Mouse (Mus musculus) heart, embryonic 15.5 days (tissue): ENCODE measurements at regions not wholly inside any gene's neighbourhood (a gene's known extent, or its start where the extent isn't known, plus 50 kb on each side); places are given as distances from the start of the nearest gene placed in this dataset.

Experiments used
- ATAC-seq: fragments of 200-750 bp; cut with Nextera tagmentation; replicated peaks from 2 replicates; pipeline ENCODE4 v1.8.0; 2017; ENCODE audit warnings: low read depth, moderate TSS enrichment; ENCODE audit not compliant: insufficient number of reproducible peaks, insufficient read depth, low FRiP score
- H3K27ac ChIP-seq: fragments of 300-500 bp; sonication (generic); 2 replicates; pipeline ENCODE4 v1.5.1; 2015; ENCODE audit warnings: mild to moderate bottlenecking, inconsistent platforms
- H3K27me3 ChIP-seq: fragments of 300-500 bp; sonication (generic); 2 replicates; pipeline ENCODE4 v1.6.1; 2015; ENCODE audit warnings: inconsistent platforms
- H3K36me3 ChIP-seq: fragments of 300-500 bp; sonication (generic); 2 replicates; pipeline ENCODE4 v1.6.1; 2015; ENCODE audit warnings: mild to moderate bottlenecking, inconsistent platforms
- H3K4me1 ChIP-seq: fragments of 300-500 bp; sonication (generic); replicated peaks from 2 replicates; pipeline ENCODE4 v1.6.1; 2015; ENCODE audit warnings: inconsistent platforms
- H3K4me2 ChIP-seq: fragments of 300-500 bp; sonication (generic); 2 replicates; pipeline ENCODE4 v1.6.1; 2015; ENCODE audit warnings: inconsistent platforms, mild to moderate bottlenecking, moderate library complexity
- H3K4me3 ChIP-seq: fragments of 300-500 bp; sonication (generic); 2 replicates; pipeline ENCODE4 v1.5.1; 2015; ENCODE audit warnings: mild to moderate bottlenecking, inconsistent platforms
- H3K9ac ChIP-seq: fragments of 300-500 bp; sonication (generic); 2 replicates; pipeline ENCODE4 v1.6.1; 2015; ENCODE audit warnings: mild to moderate bottlenecking, inconsistent platforms
- H3K9me3 ChIP-seq: fragments of 300-500 bp; sonication (generic); replicated peaks from 2 replicates; pipeline ENCODE4 v1.6.1; 2016; ENCODE audit warnings: inconsistent platforms
- whole genome bisulfite sequencing: fragments of 180-500 bp; shearing (Covaris S2); methylation state at CpG from one replicate; pipeline ENCODE4 v1.1.7; 2015; ENCODE audit warnings: mixed read lengths; 5-methylcytosine and 5-hydroxymethylcytosine counted together

DNA sequence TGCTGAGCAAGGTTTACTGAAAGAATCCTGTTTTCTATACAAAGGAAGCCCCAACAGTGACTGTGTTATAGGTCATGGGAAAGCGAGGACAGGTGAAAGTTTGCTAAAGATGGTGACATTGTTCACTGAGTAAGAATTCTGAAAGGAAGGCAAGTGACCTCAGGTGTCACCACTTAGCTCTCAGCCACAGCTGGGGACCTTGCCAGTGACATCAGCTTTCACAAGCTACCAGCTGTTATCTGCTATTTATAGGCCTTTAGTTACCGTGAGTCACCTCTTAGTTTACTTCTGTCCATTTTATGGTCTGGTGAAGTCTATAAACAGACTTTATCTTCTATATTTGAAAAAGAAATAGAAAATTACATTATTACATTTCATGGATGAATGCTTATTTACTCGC lies 65.4 kb upstream of the Mtpn start:
- WGBS = 50% methylated on average over 3 of the region's 3 CpGs
- ATAC-seq = no peak; the same call in 1 of the 2 replicates
- Histone ChIP-seq H3K4me3 (no peak overlapping the region), H3K4me2 (no peak overlapping the region), H3K36me3 (no peaks in the 10 kb centered on the region), H3K9ac (no peak overlapping the region), H3K27me3 (no peaks in the 10 kb centered on the region), H3K4me1 (no peaks in the 10 kb centered on the region), H3K27ac (no peak overlapping the region), H3K9me3 (no peaks in the 10 kb centered on the region)

DNA sequence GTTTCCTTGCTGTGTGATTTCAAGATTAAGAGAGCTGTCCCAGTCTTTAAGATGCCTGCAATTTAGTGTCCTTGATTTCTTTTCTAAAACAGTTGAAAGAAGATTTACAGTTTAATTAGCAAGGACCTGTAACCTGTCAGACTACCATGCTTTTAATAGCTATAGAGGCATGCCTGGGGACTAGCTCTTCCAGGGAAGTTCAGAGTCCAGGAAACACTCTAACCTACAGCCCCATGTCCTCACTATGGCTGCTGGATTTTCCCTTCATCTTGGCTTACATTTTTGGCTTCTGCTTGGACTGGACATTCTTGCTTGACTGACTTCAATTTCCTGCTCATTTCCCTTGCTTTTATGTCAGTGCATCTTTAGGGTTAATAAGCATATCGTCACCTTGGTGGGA lies 61.7 kb upstream of the Mtpn start:
- ATAC-seq = no peak
- Histone ChIP-seq H3K9ac (no peak overlapping the region), H3K27me3 (no peaks in the 10 kb centered on the region), H3K4me3 (no peak overlapping the region), H3K4me2 (no peak overlapping the region), H3K9me3 (no peaks in the 10 kb centered on the region), H3K27ac (no peak overlapping the region), H3K36me3 (no peaks in the 10 kb centered on the region), H3K4me1 (no peaks in the 10 kb centered on the region)
- 77% methylated on average over 1 of the region's 1 CpGs for WGBS

DNA sequence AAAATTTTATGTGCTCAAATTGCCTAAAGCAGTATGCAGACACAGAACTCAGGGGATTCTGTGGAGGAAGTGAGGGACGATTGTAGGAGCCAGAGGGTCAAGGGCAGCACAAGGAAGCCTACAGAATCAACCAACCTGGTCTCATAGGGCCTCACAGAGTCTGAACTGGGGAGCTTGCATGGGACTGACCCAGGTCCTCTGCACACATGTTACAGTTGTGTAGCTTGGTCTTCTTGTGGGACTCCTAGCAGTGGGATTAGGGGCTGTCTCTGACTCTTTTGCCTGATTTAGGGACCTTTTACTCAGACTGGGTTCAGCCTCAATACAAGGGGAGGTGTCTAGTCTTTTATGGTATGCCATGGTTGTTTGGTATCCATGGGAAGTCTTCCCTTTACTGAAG lies 60.2 kb upstream of the Mtpn start:
- Histone ChIP-seq H3K4me3 (no peak overlapping the region), H3K36me3 (no peaks in the 10 kb centered on the region), H3K9me3 (no peaks in the 10 kb centered on the region), H3K27me3 (no peaks in the 10 kb centered on the region), H3K27ac (no peak overlapping the region), H3K4me1 (no peaks in the 10 kb centered on the region), H3K4me2 (no peak overlapping the region), H3K9ac (no peak overlapping the region)
- no peak for ATAC-seq
- WGBS = 52% methylated on average over 1 of the region's 1 CpGs

DNA sequence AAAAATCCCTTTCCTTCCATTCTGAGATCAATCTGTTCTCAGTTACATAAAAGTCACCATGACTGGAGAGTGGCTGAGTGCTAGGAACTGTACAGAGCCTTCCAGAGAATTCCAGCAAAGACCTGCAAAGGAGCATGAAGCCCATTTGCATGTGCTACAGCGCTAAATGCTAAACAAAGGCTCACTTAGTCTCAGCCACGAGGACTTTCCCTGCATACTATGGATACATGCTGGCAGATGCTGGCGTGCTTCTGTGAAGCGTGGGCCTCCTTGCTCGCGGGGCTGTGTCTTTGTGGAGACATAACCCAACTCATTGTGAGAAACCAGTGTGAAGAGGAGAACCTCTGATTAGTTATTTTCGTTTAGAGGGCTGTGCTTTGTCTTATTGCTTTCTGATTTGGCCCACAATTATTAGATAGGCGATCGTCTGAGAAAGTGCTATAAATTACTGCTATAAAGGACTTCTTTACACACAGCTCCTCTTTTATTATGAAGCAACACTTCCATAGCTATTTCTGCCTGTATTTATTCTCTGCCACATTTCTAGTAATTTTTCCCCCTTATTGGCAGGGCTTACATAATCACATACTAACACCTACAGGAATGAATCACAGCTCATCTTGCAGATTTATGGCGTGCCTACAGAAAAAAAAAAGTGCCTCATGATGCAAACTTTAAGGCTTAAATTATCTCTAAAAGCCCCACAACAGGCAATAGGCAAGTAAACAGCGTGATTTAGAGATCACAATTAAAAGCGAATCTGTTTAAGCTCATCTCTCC lies 58.9 kb upstream of the Mtpn start:
- H3K27me3 ChIP-seq = no peaks in the 10 kb centered on the region
- no peaks in the 10 kb centered on the region for H3K36me3 ChIP-seq
- H3K4me2 ChIP-seq = no peak overlapping the region
- no peaks in the 10 kb centered on the region for H3K4me1 ChIP-seq
- ATAC-seq = no peak
- H3K4me3 ChIP-seq = no peak overlapping the region
- H3K9ac ChIP-seq = no peak overlapping the region
- H3K9me3 ChIP-seq = no peaks in the 10 kb centered on the region
- 77% methylated on average over 12 of the region's 12 CpGs for WGBS
- H3K27ac ChIP-seq = no peak overlapping the region

DNA sequence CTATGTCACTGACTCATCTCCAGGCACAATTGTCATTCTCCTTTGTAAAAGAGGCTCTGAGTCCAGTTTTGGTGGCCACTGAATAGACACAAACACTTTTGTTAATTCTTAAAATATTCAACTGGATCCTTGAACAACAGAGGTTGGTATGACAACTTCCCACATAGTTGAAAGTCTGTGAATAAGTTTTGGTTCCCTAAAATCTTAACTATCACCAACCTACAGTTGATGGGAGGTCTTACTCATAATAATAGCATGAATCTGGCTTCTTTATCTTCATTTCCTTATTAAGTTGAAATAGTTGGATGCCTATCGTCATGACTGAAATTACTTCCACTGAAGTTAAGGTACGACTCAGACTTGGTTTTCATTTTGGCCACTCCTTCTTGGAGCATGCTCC lies 55.3 kb upstream of the Mtpn start:
- 79% methylated on average over 2 of the region's 2 CpGs for WGBS
- Histone ChIP-seq H3K4me3 (no peak overlapping the region), H3K4me1 (no peaks in the 10 kb centered on the region), H3K36me3 (no peaks in the 10 kb centered on the region), H3K4me2 (no peak overlapping the region), H3K27ac (no peak overlapping the region), H3K9me3 (no peaks in the 10 kb centered on the region), H3K27me3 (no peaks in the 10 kb centered on the region), H3K9ac (no peak overlapping the region)
- no peak for ATAC-seq

DNA sequence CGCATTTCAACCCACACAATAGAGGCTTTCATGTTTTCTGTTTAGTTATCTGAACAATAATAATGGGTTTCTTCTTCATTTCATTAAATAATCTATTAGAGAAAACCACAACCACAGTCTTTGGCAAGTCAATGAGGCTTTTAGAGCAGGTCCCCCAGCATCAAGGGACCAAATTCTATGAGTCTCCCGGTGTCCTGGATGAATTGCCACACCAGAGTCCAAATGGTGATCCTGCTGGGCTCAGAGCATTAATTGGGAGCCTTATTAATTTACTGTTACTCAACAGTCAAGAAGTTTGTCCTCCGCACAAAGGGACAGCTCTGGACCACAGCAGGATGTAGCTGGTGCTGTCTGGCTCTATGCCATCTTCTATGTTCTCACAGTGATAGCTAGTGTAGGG lies 52.5 kb upstream of the Mtpn start:
- no peak overlapping the region for H3K4me2 ChIP-seq
- no peak overlapping the region for H3K9ac ChIP-seq
- ATAC-seq = no peak
- no peak overlapping the region for H3K4me3 ChIP-seq
- no peak overlapping the region for H3K27ac ChIP-seq
- no peaks in the 10 kb centered on the region for H3K4me1 ChIP-seq
- no peaks in the 10 kb centered on the region for H3K27me3 ChIP-seq
- WGBS = 77% methylated on average over 3 of the region's 3 CpGs
- no peaks in the 10 kb centered on the region for H3K9me3 ChIP-seq
- H3K36me3 ChIP-seq = no peaks in the 10 kb centered on the region
